Mouse (Mus musculus) G1E-ER4 (cell line): ENCODE data around the gene Creld1. TPM values are rescaled to one million over a fixed set of nuclear protein-coding genes. Genes with fewer than 3 reads are reported as not detected.

Source experiments
- GATA1 ChIP-seq: IDR thresholded peaks from one replicate; pipeline ENCODE4 v1.8.0; 2012; ENCODE audit warnings: low read length, inconsistent platforms
- polyA plus RNA-seq: library from polyadenylated mRNA; stranded (reverse); fragments of >175 nt; gene quantifications from 2 replicates; pipeline ENCODE4 v1.2.3, GENCODE M21; 2012

Gene Creld1
- polyA plus RNA-seq, 1 experiment: 29.3 TPM

GRCm38 (mm10) chr6:113457952-113458534 lies 25.1 kb upstream of the Creld1 start, which contains the start of gene Il17re:
Gene Il17re, plus strand, starts transcription at chr6:113458484.
- no peak for TF ChIP-seq GATA1

- TF ChIP-seq GATA1: no peak
Measured at GRCm38 (mm10) chr6:113458635-113459034, 24.5 kb upstream of the Creld1 start.

- TF ChIP-seq GATA1: no peak
Measured at GRCm38 (mm10) chr6:113464040-113464439, 19.1 kb upstream of the Creld1 start.

GRCm38 (mm10) chr6:113465602-113466001 lies 17.5 kb upstream of the Creld1 start:
- no peak for TF ChIP-seq GATA1

- TF ChIP-seq GATA1: no peak
Measured at GRCm38 (mm10) chr6:113468512-113468911, 14.6 kb upstream of the Creld1 start.

- no peak for TF ChIP-seq GATA1
Measured at GRCm38 (mm10) chr6:113469021-113469420, 14.1 kb upstream of the Creld1 start.

- TF ChIP-seq GATA1: no peak
Measured at GRCm38 (mm10) chr6:113469432-113469831, 13.7 kb upstream of the Creld1 start.

- no peak for TF ChIP-seq GATA1
Measured at GRCm38 (mm10) chr6:113471297-113471936, 11.7 kb upstream of the Creld1 start, which contains the start of gene Il17rc. Gene Il17rc, plus strand, starts transcription at chr6:113471427.

GRCm38 (mm10) chr6:113472061-113472460 lies 11.0 kb upstream of the Creld1 start:
- TF ChIP-seq GATA1: no peak

- no peak for TF ChIP-seq GATA1
Measured at GRCm38 (mm10) chr6:113473246-113473645, 9.9 kb upstream of the Creld1 start.

- peak; percentile 27 for TF ChIP-seq GATA1
Measured at GRCm38 (mm10) chr6:113473715-113474114, 9.4 kb upstream of the Creld1 start.

GRCm38 (mm10) chr6:113477353-113477752 lies 5.7 kb upstream of the Creld1 start:
- TF ChIP-seq GATA1: no peak

- TF ChIP-seq GATA1: no peak
Measured at GRCm38 (mm10) chr6:113478906-113479305, 4.2 kb upstream of the Creld1 start.

- TF ChIP-seq GATA1: no peak
Measured at GRCm38 (mm10) chr6:113480555-113481373, 2.3 kb upstream of the Creld1 start.

- no peak for TF ChIP-seq GATA1
Measured at GRCm38 (mm10) chr6:113482477-113483099, 509 bp upstream of the Creld1 start.

- TF ChIP-seq GATA1: no peak
Measured at GRCm38 (mm10) chr6:113483729-113484128, 632 bp downstream of the Creld1 start.
